Mouse (Mus musculus): ENCODE data around the gene Tmco3. TPM values are rescaled to one million over a fixed set of nuclear protein-coding genes. Genes with fewer than 3 reads are reported as not detected.

The Tmco3 gene
- total RNA-seq (2015) (10.1 and 10.5 TPM in 2 replicates), total RNA-seq (2017) (9.5 and 13.0 TPM in 2 replicates)

- peak; percentile 72 for ATAC-seq (replicated peaks; ENCODE audit: poor library complexity)
Observed at GRCm38 (mm10) chr8:13287692-13288623, at the start of gene Tmco3, which contains the start of gene Dcun1d2. TSS of gene Tmco3 (plus strand) at chr8:13288190. TSS of gene Dcun1d2 (minus strand) at chr8:13288131.

- ATAC-seq (replicated peaks; ENCODE audit: poor library complexity) = no peak
Observed at GRCm38 (mm10) chr8:13240055-13240454, 47.9 kb upstream of the Tmco3 start.

GRCm38 (mm10) chr8:13240691-13241090 lies 47.3 kb upstream of the Tmco3 start:
- ATAC-seq (replicated peaks; ENCODE audit: poor library complexity) = no peak

- no peak for ATAC-seq (replicated peaks; ENCODE audit: poor library complexity)
Observed at GRCm38 (mm10) chr8:13242985-13243870, 44.8 kb upstream of the Tmco3 start.

- ATAC-seq (replicated peaks; ENCODE audit: poor library complexity) = no peak
Observed at GRCm38 (mm10) chr8:13244343-13244880, 43.6 kb upstream of the Tmco3 start.

- no peak for ATAC-seq (replicated peaks; ENCODE audit: poor library complexity)
Observed at GRCm38 (mm10) chr8:13252837-13253236, 35.2 kb upstream of the Tmco3 start.

- no peak for ATAC-seq (replicated peaks; ENCODE audit: poor library complexity)
Observed at GRCm38 (mm10) chr8:13253413-13253812, 34.6 kb upstream of the Tmco3 start.

GRCm38 (mm10) chr8:13254019-13254418 lies 34.0 kb upstream of the Tmco3 start, which contains the start of gene Adprhl1:
TSS of gene Adprhl1 (minus strand) at chr8:13254162.
- ATAC-seq (replicated peaks; ENCODE audit: poor library complexity) = peak; percentile 98

GRCm38 (mm10) chr8:13263376-13263775 lies 24.6 kb upstream of the Tmco3 start:
- ATAC-seq (replicated peaks; ENCODE audit: poor library complexity) = no peak

- no peak for ATAC-seq (replicated peaks; ENCODE audit: poor library complexity)
Observed at GRCm38 (mm10) chr8:13267566-13267965, 20.4 kb upstream of the Tmco3 start.

GRCm38 (mm10) chr8:13272834-13273233 lies 15.2 kb upstream of the Tmco3 start:
- ATAC-seq (replicated peaks; ENCODE audit: poor library complexity) = no peak

GRCm38 (mm10) chr8:13276941-13277447 lies 11.0 kb upstream of the Tmco3 start:
- ATAC-seq (replicated peaks; ENCODE audit: poor library complexity) = no peak

- no peak for ATAC-seq (replicated peaks; ENCODE audit: poor library complexity)
Observed at GRCm38 (mm10) chr8:13283200-13283599, 4.8 kb upstream of the Tmco3 start.

GRCm38 (mm10) chr8:13287304-13287691 lies 692 bp upstream of the Tmco3 start:
- peak; percentile 84 for ATAC-seq (replicated peaks; ENCODE audit: poor library complexity)

- ATAC-seq (replicated peaks; ENCODE audit: poor library complexity) = no peak
Observed at GRCm38 (mm10) chr8:13288646-13289045, 656 bp downstream of the Tmco3 start.

GRCm38 (mm10) chr8:13292364-13292763 lies 4.4 kb downstream of the Tmco3 start:
- ATAC-seq (replicated peaks; ENCODE audit: poor library complexity) = peak; percentile 68

- no peak for ATAC-seq (replicated peaks; ENCODE audit: poor library complexity)
Observed at GRCm38 (mm10) chr8:13293677-13294470, 5.9 kb downstream of the Tmco3 start.

GRCm38 (mm10) chr8:13299571-13299970 lies 11.6 kb downstream of the Tmco3 start:
- no peak for ATAC-seq (replicated peaks; ENCODE audit: poor library complexity)

- no peak for ATAC-seq (replicated peaks; ENCODE audit: poor library complexity)
Observed at GRCm38 (mm10) chr8:13301036-13301435, 13.0 kb downstream of the Tmco3 start.

GRCm38 (mm10) chr8:13305459-13305858 lies 17.5 kb downstream of the Tmco3 start:
- no peak for ATAC-seq (replicated peaks; ENCODE audit: poor library complexity)

Data from megakaryocyte progenitor cell, adult 5-6 weeks (primary cell).